Mouse (Mus musculus): Measurements from ENCODE around the gene Gm11554. TPM values are rescaled to one million over a fixed set of nuclear protein-coding genes. Genes with fewer than 3 reads are reported as not detected.
"Not testable (repeated sequence)": the region's sequence is repeated elsewhere in the genome, so short reads cannot be mapped to it uniquely, and the experiment has no call there.

Gm11554 gene
- polyA plus RNA-seq, 1 experiment from 2014 or later = not detected

- H3K9ac ChIP-seq (ENCODE audit: low read depth, low read length); H3K4me3 ChIP-seq (ENCODE audit: low read length); H3K4me1 ChIP-seq (ENCODE audit: control insufficient read depth, insufficient read depth, low read length); H3K4me2 ChIP-seq (replicated peaks; ENCODE audit: low read depth, low read length); ATAC-seq (ENCODE audit: low FRiP score, low TSS enrichment); H3K27me3 ChIP-seq (ENCODE audit: control insufficient read depth, insufficient read depth, low read length); H3K27ac ChIP-seq (ENCODE audit: low read depth, low read length); H3K36me3 ChIP-seq (ENCODE audit: control insufficient read depth, insufficient read depth, low read length); H3K9me3 ChIP-seq (ENCODE audit: control insufficient read depth, low read length): not testable (repeated sequence)
Measured at GRCm38 (mm10) chr11:99784900-99785299, 19.3 kb downstream of the Gm11554 start, which contains the start of gene Krtap4-9. Krtap4-9 (plus strand) TSS chr11:99785200.

DNA sequence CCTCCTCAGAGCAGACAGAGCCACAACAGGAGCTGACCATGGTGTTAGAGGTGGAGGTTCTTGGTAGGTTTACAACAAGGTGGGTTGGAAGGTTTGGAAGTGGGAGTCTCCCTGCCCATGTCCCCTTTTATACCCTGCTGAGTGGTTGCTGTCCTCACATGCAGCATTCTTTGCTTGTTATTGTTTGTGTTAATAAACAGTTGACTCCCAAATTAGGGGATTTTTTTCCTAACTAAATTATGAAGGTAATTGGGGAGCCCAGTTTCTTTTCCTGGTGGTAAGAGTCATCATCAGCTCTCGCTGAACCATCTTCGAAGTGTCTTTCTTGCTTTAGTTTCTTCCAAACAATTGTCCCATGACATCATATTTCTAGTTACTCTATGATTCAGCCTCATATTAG lies 23.6 kb downstream of the Gm11554 start, which contains the start of gene Krtap4-8:
Gene Krtap4-8, minus strand, starts transcription at position 101 of the 400 bp plus-strand sequence.
- no peaks in the 10 kb centered on the region for H3K36me3 ChIP-seq (ENCODE audit: control insufficient read depth, insufficient read depth, low read length)
- H3K4me3 ChIP-seq (ENCODE audit: low read length) = no peak within 1 kb of the TSS
- no peaks in the 10 kb centered on the region for H3K4me1 ChIP-seq (ENCODE audit: control insufficient read depth, insufficient read depth, low read length)
- no peak within 1 kb of the TSS for H3K9ac ChIP-seq (ENCODE audit: low read depth, low read length)
- H3K4me2 ChIP-seq (replicated peaks; ENCODE audit: low read depth, low read length) = no peak within 1 kb of the TSS
- no peaks in the 10 kb centered on the region for H3K9me3 ChIP-seq (ENCODE audit: control insufficient read depth, low read length)
- WGBS = 98% methylated on average over 2 of the region's 2 CpGs
- no peak within 1 kb of the TSS for H3K27ac ChIP-seq (ENCODE audit: low read depth, low read length)
- no peak for ATAC-seq (ENCODE audit: low FRiP score, low TSS enrichment)
- H3K27me3 ChIP-seq (ENCODE audit: control insufficient read depth, insufficient read depth, low read length) = no peaks in the 10 kb centered on the region

GRCm38 (mm10) chr11:99778401-99778800 lies 25.8 kb downstream of the Gm11554 start:
- no peak for ATAC-seq (ENCODE audit: low FRiP score, low TSS enrichment)
- no peaks in the 10 kb centered on the region for H3K4me1 ChIP-seq (ENCODE audit: control insufficient read depth, insufficient read depth, low read length)
- H3K27ac ChIP-seq (ENCODE audit: low read depth, low read length) = no peak overlapping the region
- no peak overlapping the region for H3K4me3 ChIP-seq (ENCODE audit: low read length)
- no peaks in the 10 kb centered on the region for H3K27me3 ChIP-seq (ENCODE audit: control insufficient read depth, insufficient read depth, low read length)
- 65% methylated on average over 7 of the region's 7 CpGs for WGBS
- no peaks in the 10 kb centered on the region for H3K9me3 ChIP-seq (ENCODE audit: control insufficient read depth, low read length)
- no peaks in the 10 kb centered on the region for H3K36me3 ChIP-seq (ENCODE audit: control insufficient read depth, insufficient read depth, low read length)
- H3K4me2 ChIP-seq (replicated peaks; ENCODE audit: low read depth, low read length) = no peak overlapping the region
- H3K9ac ChIP-seq (ENCODE audit: low read depth, low read length) = no peak overlapping the region

- not testable (repeated sequence) for H3K4me2 ChIP-seq (replicated peaks; ENCODE audit: low read depth, low read length); H3K4me3 ChIP-seq (ENCODE audit: low read length)
Measured at GRCm38 (mm10) chr11:99772813-99773212, 31.4 kb downstream of the Gm11554 start, which contains the start of gene Gm11595. Gm11595 (minus strand) TSS chr11:99772913.

DNA sequence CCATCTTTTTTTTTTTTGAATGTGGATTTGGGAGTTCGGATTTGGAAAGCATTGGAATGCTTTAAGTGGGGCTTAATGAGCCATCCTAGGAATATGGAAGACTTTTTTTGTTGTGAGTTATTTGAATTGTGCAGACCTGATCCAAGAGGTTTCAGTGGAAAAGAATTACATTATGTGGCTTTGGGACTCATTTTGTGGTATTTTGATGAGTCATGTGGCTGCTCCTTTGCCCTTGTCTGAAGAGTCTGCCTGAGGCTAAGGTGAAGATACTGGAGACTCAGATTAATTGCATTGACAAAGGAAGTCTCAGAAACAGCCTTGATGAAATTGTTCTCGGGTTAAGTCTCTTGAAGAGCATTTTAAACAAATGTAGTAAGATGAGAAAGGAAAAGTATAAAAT lies 35.8 kb downstream of the Gm11554 start:
- H3K9me3 ChIP-seq (ENCODE audit: control insufficient read depth, low read length) = no peaks in the 10 kb centered on the region
- no peak overlapping the region for H3K27ac ChIP-seq (ENCODE audit: low read depth, low read length)
- no peaks in the 10 kb centered on the region for H3K36me3 ChIP-seq (ENCODE audit: control insufficient read depth, insufficient read depth, low read length)
- H3K4me1 ChIP-seq (ENCODE audit: control insufficient read depth, insufficient read depth, low read length) = no peaks in the 10 kb centered on the region
- ATAC-seq (ENCODE audit: low FRiP score, low TSS enrichment) = no peak
- 68% methylated on average over 2 of the region's 2 CpGs for WGBS
- no peak overlapping the region for H3K4me2 ChIP-seq (replicated peaks; ENCODE audit: low read depth, low read length)
- H3K9ac ChIP-seq (ENCODE audit: low read depth, low read length) = no peak overlapping the region
- H3K27me3 ChIP-seq (ENCODE audit: control insufficient read depth, insufficient read depth, low read length) = no peaks in the 10 kb centered on the region
- H3K4me3 ChIP-seq (ENCODE audit: low read length) = no peak overlapping the region

More at GRCm38 (mm10) chr11:99772813-99773212, 31.4 kb downstream of the Gm11554 start, which contains the start of gene Gm11595:
- H3K9me3 ChIP-seq (ENCODE audit: control insufficient read depth, low read length); H3K27me3 ChIP-seq (ENCODE audit: control insufficient read depth, insufficient read depth, low read length); ATAC-seq (ENCODE audit: low FRiP score, low TSS enrichment); H3K36me3 ChIP-seq (ENCODE audit: control insufficient read depth, insufficient read depth, low read length); H3K27ac ChIP-seq (ENCODE audit: low read depth, low read length); H3K4me1 ChIP-seq (ENCODE audit: control insufficient read depth, insufficient read depth, low read length); H3K9ac ChIP-seq (ENCODE audit: low read depth, low read length): not testable (repeated sequence)

DNA sequence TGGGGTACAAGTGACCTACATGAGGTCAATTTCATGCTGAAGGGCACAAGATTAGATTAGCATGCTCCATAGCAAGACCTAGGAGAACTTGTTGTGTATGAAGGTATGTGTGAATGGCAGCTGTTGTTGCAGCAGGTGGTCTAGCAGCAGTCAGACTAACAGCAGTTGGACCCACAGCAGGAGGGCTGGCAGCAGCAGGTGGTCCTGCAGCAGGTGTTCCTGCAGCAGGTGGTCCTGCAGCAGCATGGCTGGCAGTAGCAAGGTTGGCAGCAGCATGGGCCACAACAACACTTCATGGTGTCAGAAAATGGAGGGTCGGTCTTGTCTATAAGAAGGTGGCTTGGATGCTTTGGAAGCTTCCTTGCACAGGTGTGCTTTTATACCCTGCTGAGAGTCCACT lies 45.4 kb downstream of the Gm11554 start:
- Histone ChIP-seq H3K4me3 (ENCODE audit: low read length) (no peak overlapping the region), H3K9me3 (ENCODE audit: control insufficient read depth, low read length) (no peaks in the 10 kb centered on the region), H3K36me3 (ENCODE audit: control insufficient read depth, insufficient read depth, low read length) (no peaks in the 10 kb centered on the region), H3K9ac (ENCODE audit: low read depth, low read length) (no peak overlapping the region), H3K27ac (ENCODE audit: low read depth, low read length) (no peak overlapping the region), H3K4me1 (ENCODE audit: control insufficient read depth, insufficient read depth, low read length) (no peaks in the 10 kb centered on the region), H3K4me2 (replicated peaks; ENCODE audit: low read depth, low read length) (no peak overlapping the region), H3K27me3 (ENCODE audit: control insufficient read depth, insufficient read depth, low read length) (no peaks in the 10 kb centered on the region)
- WGBS = 100% methylated on average over 1 of the region's 1 CpGs
- no peak for ATAC-seq (ENCODE audit: low FRiP score, low TSS enrichment)

Other genes starting within 250 kb of the Gm11554 start
- gene Krtap3-2, start 247.6 kb downstream of the Gm11554 start, polyA plus RNA-seq (2014; fragmentation: Nextera tagmentation; extraction: Ambion mirVana) = not detected in 2 replicates
- gene Gm11939, start 245.0 kb downstream of the Gm11554 start, polyA plus RNA-seq (2014; fragmentation: Nextera tagmentation; extraction: Ambion mirVana) = not detected in 2 replicates
- not detected in 2 replicates for gene Krtap3-1, start 237.8 kb downstream of the Gm11554 start, polyA plus RNA-seq (2014; fragmentation: Nextera tagmentation; extraction: Ambion mirVana)
- gene Krtap1-5, start 223.4 kb downstream of the Gm11554 start, polyA plus RNA-seq (2014; fragmentation: Nextera tagmentation; extraction: Ambion mirVana) = not detected in 2 replicates
- not detected in 2 replicates for gene Krtap1-4, start 220.8 kb downstream of the Gm11554 start, polyA plus RNA-seq (2014; fragmentation: Nextera tagmentation; extraction: Ambion mirVana)
- not detected in 2 replicates for gene Krtap1-3, start 213.1 kb downstream of the Gm11554 start, polyA plus RNA-seq (2014; fragmentation: Nextera tagmentation; extraction: Ambion mirVana)
- not detected in 2 replicates for gene Krtap9-3, start 206.3 kb downstream of the Gm11554 start, polyA plus RNA-seq (2014; fragmentation: Nextera tagmentation; extraction: Ambion mirVana)
- gene Gm11938, start 201.1 kb downstream of the Gm11554 start, polyA plus RNA-seq (2014; fragmentation: Nextera tagmentation; extraction: Ambion mirVana) = not detected in 2 replicates
- gene Gm11937, start 194.3 kb downstream of the Gm11554 start, polyA plus RNA-seq (2014; fragmentation: Nextera tagmentation; extraction: Ambion mirVana) = not detected in 2 replicates
- not detected in 2 replicates for gene Krtap2-4, start 189.6 kb downstream of the Gm11554 start, polyA plus RNA-seq (2014; fragmentation: Nextera tagmentation; extraction: Ambion mirVana)
- not detected in 2 replicates for gene Gm11562, start 184.0 kb downstream of the Gm11554 start, polyA plus RNA-seq (2014; fragmentation: Nextera tagmentation; extraction: Ambion mirVana)
- not detected in 2 replicates for gene Krtap4-1, start 176.2 kb downstream of the Gm11554 start, polyA plus RNA-seq (2014; fragmentation: Nextera tagmentation; extraction: Ambion mirVana)
- not detected in 2 replicates for gene Krtap4-2, start 169.4 kb downstream of the Gm11554 start, polyA plus RNA-seq (2014; fragmentation: Nextera tagmentation; extraction: Ambion mirVana)
- gene Krtap4-7, start 160.4 kb downstream of the Gm11554 start, polyA plus RNA-seq (2014; fragmentation: Nextera tagmentation; extraction: Ambion mirVana) = not detected in 2 replicates
- gene Gm11555, start 154.2 kb downstream of the Gm11554 start, polyA plus RNA-seq (2014; fragmentation: Nextera tagmentation; extraction: Ambion mirVana) = not detected in 2 replicates
- not detected in 2 replicates for gene Gm11563, start 145.5 kb downstream of the Gm11554 start, polyA plus RNA-seq (2014; fragmentation: Nextera tagmentation; extraction: Ambion mirVana)
- gene Krtap4-6, start 138.5 kb downstream of the Gm11554 start, polyA plus RNA-seq (2014; fragmentation: Nextera tagmentation; extraction: Ambion mirVana) = not detected in 2 replicates
- gene Gm14190, start 113.7 kb downstream of the Gm11554 start, polyA plus RNA-seq (2014; fragmentation: Nextera tagmentation; extraction: Ambion mirVana) = not detected in 2 replicates
- not detected in 2 replicates for gene Gm14180, start 70.2 kb downstream of the Gm11554 start, polyA plus RNA-seq (2014; fragmentation: Nextera tagmentation; extraction: Ambion mirVana)
- gene Gm11595, start 31.5 kb downstream of the Gm11554 start, polyA plus RNA-seq (2014; fragmentation: Nextera tagmentation; extraction: Ambion mirVana) = not detected in 2 replicates
- not detected in 2 replicates for gene Krtap4-8, start 23.7 kb downstream of the Gm11554 start, polyA plus RNA-seq (2014; fragmentation: Nextera tagmentation; extraction: Ambion mirVana)
- not detected in 2 replicates for gene Krtap4-9, start 19.2 kb downstream of the Gm11554 start, polyA plus RNA-seq (2014; fragmentation: Nextera tagmentation; extraction: Ambion mirVana)
- not detected in 2 replicates for gene Gm11596, start 11.0 kb downstream of the Gm11554 start, polyA plus RNA-seq (2014; fragmentation: Nextera tagmentation; extraction: Ambion mirVana)
- not detected in 2 replicates for gene Gm11569, start 5.5 kb downstream of the Gm11554 start, polyA plus RNA-seq (2014; fragmentation: Nextera tagmentation; extraction: Ambion mirVana)
- gene Krtap4-13, start 5.4 kb upstream of the Gm11554 start, polyA plus RNA-seq (2014; fragmentation: Nextera tagmentation; extraction: Ambion mirVana) = not detected in 2 replicates
- gene Gm11564, start 11.2 kb upstream of the Gm11554 start, polyA plus RNA-seq (2014; fragmentation: Nextera tagmentation; extraction: Ambion mirVana) = not detected in 2 replicates
- not detected in 2 replicates for gene 2300003K06Rik, start 33.6 kb upstream of the Gm11554 start, polyA plus RNA-seq (2014; fragmentation: Nextera tagmentation; extraction: Ambion mirVana)
- gene Krtap4-16, start 47.2 kb upstream of the Gm11554 start, polyA plus RNA-seq (2014; fragmentation: Nextera tagmentation; extraction: Ambion mirVana) = not detected in 2 replicates
- not detected in 2 replicates for gene Gm11568, start 53.5 kb upstream of the Gm11554 start, polyA plus RNA-seq (2014; fragmentation: Nextera tagmentation; extraction: Ambion mirVana)
- gene Gm11559, start 60.0 kb upstream of the Gm11554 start, polyA plus RNA-seq (2014; fragmentation: Nextera tagmentation; extraction: Ambion mirVana) = not detected in 2 replicates
- gene Krtap9-1, start 68.9 kb upstream of the Gm11554 start, polyA plus RNA-seq (2014; fragmentation: Nextera tagmentation; extraction: Ambion mirVana) = not detected in 2 replicates
- gene Gm11567, start 74.7 kb upstream of the Gm11554 start, polyA plus RNA-seq (2014; fragmentation: Nextera tagmentation; extraction: Ambion mirVana) = not detected in 2 replicates
- gene Krtap31-1, start 103.5 kb upstream of the Gm11554 start, polyA plus RNA-seq (2014; fragmentation: Nextera tagmentation; extraction: Ambion mirVana) = not detected in 2 replicates
- not detected in 2 replicates for gene Gm11565, start 110.3 kb upstream of the Gm11554 start, polyA plus RNA-seq (2014; fragmentation: Nextera tagmentation; extraction: Ambion mirVana)
- not detected in 2 replicates for gene Krtap31-2, start 131.8 kb upstream of the Gm11554 start, polyA plus RNA-seq (2014; fragmentation: Nextera tagmentation; extraction: Ambion mirVana)
- not detected in 2 replicates for gene Krtap9-5, start 144.0 kb upstream of the Gm11554 start, polyA plus RNA-seq (2014; fragmentation: Nextera tagmentation; extraction: Ambion mirVana)
- not detected in 2 replicates for gene Krtap29-1, start 174.6 kb upstream of the Gm11554 start, polyA plus RNA-seq (2014; fragmentation: Nextera tagmentation; extraction: Ambion mirVana)
- not detected in 2 replicates for gene Krtap16-1, start 182.2 kb upstream of the Gm11554 start, polyA plus RNA-seq (2014; fragmentation: Nextera tagmentation; extraction: Ambion mirVana)
- not detected in 2 replicates for gene Krtap17-1, start 189.5 kb upstream of the Gm11554 start, polyA plus RNA-seq (2014; fragmentation: Nextera tagmentation; extraction: Ambion mirVana)
- gene Krt33a, start 211.8 kb upstream of the Gm11554 start, polyA plus RNA-seq (2014; fragmentation: Nextera tagmentation; extraction: Ambion mirVana) = not detected in 2 replicates
- gene Krt33b, start 225.4 kb upstream of the Gm11554 start, polyA plus RNA-seq (2014; fragmentation: Nextera tagmentation; extraction: Ambion mirVana) = not detected in 2 replicates
- gene Krt34, start 237.1 kb upstream of the Gm11554 start, polyA plus RNA-seq (2014; fragmentation: Nextera tagmentation; extraction: Ambion mirVana) = 0.11 TPM in 1 of 2 replicates, not detected in the other
- gene Krt31, start 246.1 kb upstream of the Gm11554 start, polyA plus RNA-seq (2014; fragmentation: Nextera tagmentation; extraction: Ambion mirVana) = not detected in 2 replicates

All from kidney, embryonic 14.5 days (tissue).